Mouse (Mus musculus) heart, postnatal 10 days (tissue): ENCODE measurements around the gene Pabpc5. TPM values are rescaled to one million over a fixed set of nuclear protein-coding genes. Genes with fewer than 3 reads are reported as not detected.

Source experiments
- DNase-seq, 2 experiments: peaks; one replicate each; pipeline ENCODE4 v3.0.0; 2021
- intact Hi-C: fragments of 180-260 bp; cut with DNase I; formaldehyde crosslinking; loops from one replicate; pipeline ENCODE4 v1.15.1; 2025
- total RNA-seq, 2 experiments: library from RNA; stranded (reverse); gene quantifications; 2 replicates each; pipeline ENCODE4 v1.2.3; 2021

The Pabpc5 gene
- total RNA-seq = under 1 TPM in 1 of 2 experiments, not detected in 1; 0.19 TPM

GRCm38 (mm10) chrX:119927081-119927571 is at the start of gene Pabpc5:
Pabpc5 (plus strand) TSS chrX:119927196.
- intact Hi-C loops = no loop called here
- DNase-seq = peak; percentile 37 to 50

- intact Hi-C loops = no loop called here
- no peak for DNase-seq
Measured at GRCm38 (mm10) chrX:119886957-119887593, 39.9 kb upstream of the Pabpc5 start.

- intact Hi-C loops = no loop called here
- no peak for DNase-seq
Measured at GRCm38 (mm10) chrX:119888326-119888920, 38.6 kb upstream of the Pabpc5 start.

- DNase-seq = no peak
- intact Hi-C loops = no loop called here
Measured at GRCm38 (mm10) chrX:119927852-119928251, 856 bp downstream of the Pabpc5 start.
